Mouse (Mus musculus) liver (tissue): ENCODE results near the gene Acaa1b.

Experiments used
- DNase-seq: peaks from one replicate; pipeline ENCODE4 v3.0.0-alpha.2; 2020; ENCODE audit warnings: mixed read lengths

Gene Acaa1b

GRCm38 (mm10) chr9:119156278-119157201 is at the start of gene Acaa1b:
TSS of gene Acaa1b (minus strand) at chr9:119157093.
- peak; percentile 72 for DNase-seq

- no peak for DNase-seq
These were observed 49.8 kb upstream of the Acaa1b start for GRCm38 (mm10) chr9:119206666-119207065.

GRCm38 (mm10) chr9:119205756-119206155 is 48.9 kb upstream of the Acaa1b start:
- DNase-seq: no peak

GRCm38 (mm10) chr9:119203617-119204016 is 46.7 kb upstream of the Acaa1b start:
- DNase-seq: no peak

- DNase-seq: no peak
These were observed 44.8 kb upstream of the Acaa1b start for GRCm38 (mm10) chr9:119201653-119202052.

GRCm38 (mm10) chr9:119199151-119199861 is 42.4 kb upstream of the Acaa1b start:
- DNase-seq: no peak

- DNase-seq: peak; percentile 58
These were observed 35.5 kb upstream of the Acaa1b start for GRCm38 (mm10) chr9:119192202-119192990.

- no peak for DNase-seq
These were observed 24.4 kb upstream of the Acaa1b start for GRCm38 (mm10) chr9:119181241-119181728.

- DNase-seq: no peak
These were observed 22.4 kb upstream of the Acaa1b start for GRCm38 (mm10) chr9:119179292-119179691.

GRCm38 (mm10) chr9:119167608-119168007 is 10.7 kb upstream of the Acaa1b start:
- no peak for DNase-seq

- no peak for DNase-seq
These were observed 8.7 kb upstream of the Acaa1b start for GRCm38 (mm10) chr9:119165548-119165947.

- no peak for DNase-seq
These were observed 7.8 kb upstream of the Acaa1b start for GRCm38 (mm10) chr9:119164743-119165142.

GRCm38 (mm10) chr9:119160689-119161088 is 3.8 kb upstream of the Acaa1b start:
- DNase-seq: no peak

GRCm38 (mm10) chr9:119158861-119159260 is 2.0 kb upstream of the Acaa1b start, which contains the start of gene Gm47289:
TSS of gene Gm47289 (plus strand) at chr9:119159161.
- no peak for DNase-seq

- no peak for DNase-seq
These were observed 1.1 kb downstream of the Acaa1b start for GRCm38 (mm10) chr9:119155826-119156225.

- no peak for DNase-seq
These were observed 1.5 kb downstream of the Acaa1b start for GRCm38 (mm10) chr9:119155416-119155815.

- no peak for DNase-seq
These were observed 5.1 kb downstream of the Acaa1b start for GRCm38 (mm10) chr9:119151751-119152150.

- DNase-seq: peak; percentile 63
These were observed 7.3 kb downstream of the Acaa1b start for GRCm38 (mm10) chr9:119149601-119150000.

GRCm38 (mm10) chr9:119146098-119146770 is 10.7 kb downstream of the Acaa1b start:
- DNase-seq: no peak

- no peak for DNase-seq
These were observed 11.3 kb downstream of the Acaa1b start for GRCm38 (mm10) chr9:119145638-119146037.

GRCm38 (mm10) chr9:119145137-119145536 is 11.8 kb downstream of the Acaa1b start:
- DNase-seq: no peak

- no peak for DNase-seq
These were observed 12.2 kb downstream of the Acaa1b start for GRCm38 (mm10) chr9:119144696-119145095.
